Mouse (Mus musculus) gastrocnemius, postnatal 14 days (tissue): Measurements from ENCODE around the gene Hoxd13. TPM values are rescaled to one million over a fixed set of nuclear protein-coding genes. Genes with fewer than 3 reads are reported as not detected.

Source experiments
- DNase-seq: peaks from one replicate; pipeline ENCODE4 v3.0.0; 2021; ENCODE audit warnings: mixed read lengths
- intact Hi-C: fragments of 180-260 bp; cut with DNase I; formaldehyde crosslinking; loops from one replicate; pipeline ENCODE4 v1.15.1; 2025; ENCODE audit warnings: low total_unique reads
- total RNA-seq, 2 experiments: library from RNA; stranded (reverse); gene quantifications; 2 replicates each; pipeline ENCODE4 v1.2.3; 2021

Gene Hoxd13
- total RNA-seq, 2 experiments from 2014 or later, result not detected

GRCm38 (mm10) chr2:74676376-74677052, 8.4 kb downstream of the Hoxd13 start:
- intact Hi-C loops, result no loop called here
- no peak for DNase-seq

DNA sequence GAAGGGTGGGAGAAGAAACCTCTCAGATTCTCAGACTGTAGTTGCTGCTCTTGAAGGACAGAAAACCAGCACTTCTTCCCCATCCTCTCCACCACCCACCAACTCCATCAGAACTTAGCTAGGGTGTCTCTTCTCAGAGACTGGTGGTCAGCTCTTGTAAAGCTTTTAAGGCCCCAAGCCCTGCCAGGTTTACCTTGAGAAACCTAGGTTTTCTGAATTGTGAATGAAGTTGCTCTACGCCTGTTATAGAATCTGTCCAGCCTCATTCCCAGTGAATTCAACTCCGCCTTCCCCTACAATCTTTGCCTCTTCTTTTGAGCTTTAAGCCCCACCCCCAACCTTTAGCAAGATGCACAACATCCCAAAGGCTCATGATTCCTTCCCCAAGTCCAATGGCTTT, 9.0 kb downstream of the Hoxd13 start:
- intact Hi-C loops, result no loop called here
- no peak for DNase-seq

DNA sequence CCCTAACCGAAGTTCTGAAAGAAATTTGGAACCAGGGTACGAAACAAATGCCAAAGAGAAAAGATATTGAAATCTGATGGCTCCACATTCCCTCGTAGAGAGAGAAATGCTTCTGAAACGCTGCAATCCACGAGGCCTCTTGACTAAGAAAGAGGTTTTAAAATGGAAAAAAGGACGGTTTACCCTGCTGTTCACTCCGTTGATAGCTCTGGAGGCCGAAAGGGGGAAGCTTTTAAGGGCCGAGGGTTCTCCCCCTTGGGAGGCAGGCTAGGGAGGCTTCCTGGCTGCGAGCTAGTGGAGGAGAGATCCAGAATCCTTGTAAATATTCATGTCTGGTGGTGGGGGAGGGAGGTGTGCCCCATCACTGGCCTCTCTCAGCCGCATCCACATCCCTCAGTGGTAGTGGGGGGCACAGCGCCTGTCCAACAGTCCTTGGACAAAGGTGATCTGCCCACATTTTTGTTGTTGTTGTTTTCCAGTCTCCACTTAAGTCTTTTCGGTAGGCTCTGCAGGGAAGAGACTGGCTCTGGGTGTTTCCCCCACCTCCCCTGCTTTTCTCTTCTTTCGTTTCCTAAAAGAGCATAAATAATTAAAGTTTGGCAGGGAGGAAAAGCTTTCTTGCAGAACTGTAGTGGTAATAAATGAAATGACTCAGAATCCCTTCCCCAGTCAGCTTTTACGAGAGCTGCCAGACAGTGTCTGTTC, 10.9 kb downstream of the Hoxd13 start, which contains the start of gene Hoxd11:
Gene Hoxd11 (plus strand): TSS at position 667 of the 705 bp plus-strand sequence.
- intact Hi-C loops, result no loop called here
- no peak for DNase-seq

DNA sequence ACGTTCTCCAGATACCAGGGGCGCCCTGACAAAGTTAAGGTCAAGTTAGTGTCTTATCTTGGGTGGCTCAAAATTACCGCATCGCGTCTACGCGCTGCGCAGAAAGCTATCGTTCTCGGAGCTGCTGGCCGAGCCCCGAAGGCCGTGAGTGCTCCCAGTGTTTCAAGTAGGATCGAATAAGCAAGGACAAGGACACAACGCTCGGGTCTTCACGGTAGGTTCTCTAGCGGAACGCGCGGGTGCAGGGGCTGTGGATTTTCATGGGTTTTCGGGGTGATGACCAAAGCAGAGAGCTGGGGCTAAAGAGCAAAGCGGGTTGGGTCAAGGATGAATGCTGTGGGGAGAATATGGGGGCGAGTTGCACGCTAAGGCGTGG, 11.5 kb downstream of the Hoxd13 start:
- DNase-seq, result no peak

GRCm38 (mm10) chr2:74679980-74680379, 11.9 kb downstream of the Hoxd13 start:
- intact Hi-C loops, result no loop called here
- no peak for DNase-seq

More for the DNA sequence above, 11.5 kb downstream of the Hoxd13 start:
- intact Hi-C loops, result no loop called here

DNA sequence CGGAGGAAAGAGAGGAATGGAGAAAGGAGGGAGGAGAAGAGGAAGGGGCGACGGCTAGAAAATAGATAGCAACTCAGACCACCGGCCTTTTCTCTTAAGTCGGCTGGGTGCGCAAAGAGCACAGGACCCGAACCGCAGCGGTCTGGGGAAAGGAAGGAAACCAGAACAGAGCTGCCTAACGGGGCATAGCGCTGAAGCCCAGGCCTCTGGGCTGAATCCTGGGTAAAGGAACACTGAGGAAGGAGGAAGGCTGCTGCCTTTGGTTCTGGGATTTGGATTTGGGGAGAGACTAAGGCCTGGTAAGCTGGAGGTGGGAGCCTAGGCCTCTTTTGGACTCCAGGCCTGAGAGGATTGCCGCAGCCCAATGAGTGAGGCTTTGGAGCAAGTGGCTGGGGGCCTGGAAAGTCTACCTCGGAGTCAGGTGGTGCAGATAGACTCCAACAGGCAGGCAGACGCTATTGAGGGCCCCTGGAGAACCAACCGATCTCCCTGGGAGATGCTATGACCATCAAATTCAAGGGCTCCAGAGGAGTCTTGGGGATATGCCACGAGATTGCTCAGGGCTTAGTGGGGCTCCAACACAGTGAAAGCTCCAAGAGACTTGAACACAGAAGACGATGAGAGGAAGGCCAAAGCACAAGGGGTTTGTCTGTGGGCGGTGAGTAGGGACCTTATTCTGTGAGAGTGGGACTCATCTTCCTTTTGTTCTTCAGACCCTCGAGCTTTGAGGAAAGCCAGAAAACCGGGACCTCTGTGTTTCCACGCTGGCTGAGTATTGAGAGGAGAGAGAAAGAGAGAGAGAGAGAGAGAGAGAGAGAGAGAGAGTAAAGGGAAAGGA, 12.7 kb downstream of the Hoxd13 start:
- intact Hi-C loops, result no loop called here
- no peak for DNase-seq

- DNase-seq, result no peak
- intact Hi-C loops, result no loop called here
Observed at GRCm38 (mm10) chr2:74681594-74682531, 13.8 kb downstream of the Hoxd13 start.

DNA sequence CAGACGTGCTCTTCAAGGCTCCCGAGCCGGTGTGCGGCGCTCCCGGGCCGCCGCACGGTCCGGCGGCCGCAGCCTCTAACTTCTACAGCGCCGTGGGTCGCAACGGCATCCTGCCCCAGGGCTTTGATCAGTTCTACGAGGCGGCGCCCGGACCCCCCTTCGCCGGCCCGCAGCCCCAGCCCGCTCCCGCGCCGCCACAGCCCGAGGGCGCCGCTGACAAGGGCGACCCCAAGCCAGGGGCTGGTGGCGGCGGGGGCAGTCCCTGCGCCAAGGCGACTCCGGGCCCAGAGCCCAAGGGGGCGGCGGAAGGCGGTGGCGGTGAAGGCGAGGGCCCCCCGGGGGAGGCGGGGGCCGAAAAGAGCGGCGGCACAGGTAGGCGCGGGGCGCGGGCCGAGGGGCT, 14.7 kb downstream of the Hoxd13 start:
- DNase-seq, result no peak
- intact Hi-C loops, result no loop called here

GRCm38 (mm10) chr2:74683471-74683951, 15.4 kb downstream of the Hoxd13 start:
- intact Hi-C loops, result no loop called here
- DNase-seq, result no peak

GRCm38 (mm10) chr2:74684106-74684505, 16.0 kb downstream of the Hoxd13 start:
- no peak for DNase-seq
- intact Hi-C loops, result no loop called here

GRCm38 (mm10) chr2:74685059-74685603, 17.0 kb downstream of the Hoxd13 start:
- intact Hi-C loops, result no loop called here
- no peak for DNase-seq

DNA sequence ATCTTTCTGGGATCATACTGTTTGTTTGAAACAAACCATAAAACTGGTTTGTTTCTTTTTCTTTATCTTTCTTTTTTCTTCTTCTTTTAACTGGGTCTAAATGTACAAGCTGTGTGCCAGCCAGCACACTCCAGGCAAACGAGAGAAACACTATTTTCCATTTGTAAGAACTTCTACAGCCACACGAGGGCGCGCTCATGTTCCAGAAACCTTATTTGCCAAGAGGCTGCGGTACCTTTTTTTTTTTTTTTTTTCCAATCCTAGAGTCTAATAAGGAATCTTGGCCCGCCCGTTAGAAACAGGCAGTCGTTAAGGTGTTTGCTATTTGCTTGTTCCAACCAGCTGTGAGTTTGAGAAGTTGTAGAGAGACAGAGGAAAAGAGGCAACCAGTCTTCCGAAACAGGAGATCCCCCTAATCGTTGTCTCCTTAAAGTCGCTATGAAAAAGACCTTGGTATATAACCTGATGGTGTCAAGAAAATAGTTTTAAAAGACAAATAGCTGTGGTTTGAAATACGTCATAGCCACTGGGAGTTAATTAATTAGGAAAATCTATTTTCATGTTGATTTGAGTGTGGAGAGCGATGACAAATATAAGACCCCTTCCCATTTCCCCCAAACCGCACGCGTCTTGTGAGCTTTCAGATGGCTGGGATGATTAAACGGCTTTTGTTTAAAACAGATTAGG, 18.3 kb downstream of the Hoxd13 start:
- intact Hi-C loops, result no loop called here
- DNase-seq, result no peak

DNA sequence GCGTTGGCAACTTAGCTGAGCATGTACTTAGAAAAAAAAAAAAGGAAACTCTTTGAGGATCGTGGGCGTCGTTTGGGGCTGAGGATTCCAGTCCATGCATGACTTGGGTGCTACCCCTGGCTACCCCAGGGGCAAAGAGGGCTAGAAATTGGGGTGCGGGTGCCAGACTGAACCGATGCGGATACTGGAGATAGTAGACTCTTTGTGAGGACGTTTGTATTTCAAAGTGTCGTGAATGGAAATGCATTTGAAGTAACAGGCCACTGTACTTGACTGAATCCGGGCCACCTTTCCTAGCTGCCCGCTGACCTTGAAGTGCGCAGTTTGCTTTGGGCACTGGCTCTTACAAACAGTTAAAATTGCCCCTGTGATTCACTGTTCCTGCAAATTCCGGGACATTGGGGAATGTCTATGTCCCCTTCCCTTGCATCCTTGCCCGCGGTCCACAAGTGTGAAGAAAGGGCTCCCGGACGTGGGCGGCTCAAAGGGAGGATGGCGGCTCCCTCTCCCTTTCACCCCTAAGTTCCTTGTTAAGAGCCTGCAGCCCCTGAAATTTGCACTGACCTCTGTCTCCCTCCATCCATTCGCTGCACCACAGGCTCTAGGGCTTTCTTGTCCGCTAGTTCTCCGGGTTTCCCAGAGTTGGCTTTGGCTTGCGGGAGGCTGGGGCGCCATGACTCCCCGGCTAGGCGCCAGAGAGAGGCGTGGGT, 19.0 kb downstream of the Hoxd13 start:
- intact Hi-C loops, result no loop called here
- DNase-seq, result no peak

DNA sequence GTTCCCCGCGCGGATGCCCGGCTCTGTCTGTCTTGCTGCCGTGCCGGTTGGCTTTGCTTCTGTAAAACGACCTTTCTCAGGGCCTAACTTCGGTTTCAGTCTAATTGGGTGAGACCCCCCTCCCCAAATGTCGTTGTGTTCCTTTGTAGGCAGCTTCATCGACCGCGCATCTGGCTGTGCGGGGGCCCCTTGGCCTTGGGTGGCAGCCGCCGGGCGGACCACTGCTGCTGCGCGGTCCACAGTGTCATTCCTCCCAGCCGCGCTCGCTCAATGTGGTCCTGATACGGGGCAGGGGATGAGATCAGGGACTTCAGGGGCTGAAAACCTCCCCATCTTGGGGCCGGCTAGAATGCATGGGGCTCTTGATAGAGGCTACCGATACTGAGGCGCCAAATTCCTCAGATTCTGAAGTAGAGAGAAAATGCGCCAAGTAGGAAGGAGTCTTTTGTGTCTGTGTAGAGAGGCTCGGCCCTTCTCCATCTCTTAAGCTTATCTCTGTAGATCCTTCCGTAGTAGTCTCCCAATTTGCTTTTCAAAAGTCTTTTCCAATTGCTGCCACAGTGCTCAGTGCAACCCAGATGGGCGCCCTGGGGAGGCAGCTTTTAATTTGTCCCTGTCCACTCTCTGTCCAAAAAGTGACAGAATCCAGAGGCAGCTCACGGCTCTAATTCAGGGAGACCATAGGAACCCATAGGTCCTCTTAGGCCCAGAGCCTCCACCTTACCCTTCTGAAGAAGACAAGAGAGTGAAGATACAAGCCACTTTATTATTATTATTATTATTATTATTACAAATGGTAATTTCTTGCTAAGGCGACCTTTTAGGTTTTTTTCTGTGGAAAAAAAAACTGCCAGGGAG, 19.8 kb downstream of the Hoxd13 start:
- intact Hi-C loops, result no loop called here
- no peak for DNase-seq

DNA sequence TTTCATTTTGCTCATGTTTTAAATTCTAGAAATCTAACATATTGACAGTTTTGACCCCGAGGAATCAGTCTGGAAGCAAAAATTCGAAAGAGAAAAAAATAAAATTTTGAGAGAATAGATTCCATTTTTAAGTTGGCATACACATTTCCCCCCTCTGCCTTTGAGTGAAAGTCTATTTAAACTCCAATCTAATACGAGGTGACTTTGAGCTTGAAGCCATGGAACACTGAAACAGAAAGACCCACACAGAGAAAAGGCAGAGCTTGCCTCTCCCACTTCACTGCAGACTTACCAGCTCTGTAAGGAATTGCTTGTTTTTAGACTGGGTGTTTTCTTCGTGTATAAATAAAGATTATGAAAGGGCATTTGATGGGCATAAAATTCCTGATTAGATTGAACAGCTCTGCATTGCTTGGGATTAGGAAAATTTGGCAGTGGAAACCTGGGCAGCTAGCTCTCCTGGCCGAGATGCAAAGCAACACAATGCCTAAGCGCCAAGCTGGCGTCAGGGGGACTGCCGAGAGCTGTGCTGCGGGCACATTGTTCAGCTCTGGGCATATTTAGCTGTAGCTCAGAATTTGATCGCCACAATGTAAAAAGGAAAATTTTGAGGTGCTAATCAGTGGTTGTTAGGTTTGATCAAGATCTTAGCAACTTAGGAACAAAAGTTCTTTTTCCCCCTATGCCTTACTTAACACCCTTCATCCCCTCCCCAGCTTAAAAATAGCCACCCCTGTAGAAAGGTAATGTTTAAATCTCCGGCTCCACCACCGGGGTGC, 20.9 kb downstream of the Hoxd13 start:
- no peak for DNase-seq
- intact Hi-C loops, result no loop called here
